Mouse (Mus musculus): Measurements from ENCODE around the gene Zfp970.
"Not testable (repeated sequence)": the region's sequence is repeated elsewhere in the genome, so short reads cannot be mapped to it uniquely, and the experiment has no call there.

DNA sequence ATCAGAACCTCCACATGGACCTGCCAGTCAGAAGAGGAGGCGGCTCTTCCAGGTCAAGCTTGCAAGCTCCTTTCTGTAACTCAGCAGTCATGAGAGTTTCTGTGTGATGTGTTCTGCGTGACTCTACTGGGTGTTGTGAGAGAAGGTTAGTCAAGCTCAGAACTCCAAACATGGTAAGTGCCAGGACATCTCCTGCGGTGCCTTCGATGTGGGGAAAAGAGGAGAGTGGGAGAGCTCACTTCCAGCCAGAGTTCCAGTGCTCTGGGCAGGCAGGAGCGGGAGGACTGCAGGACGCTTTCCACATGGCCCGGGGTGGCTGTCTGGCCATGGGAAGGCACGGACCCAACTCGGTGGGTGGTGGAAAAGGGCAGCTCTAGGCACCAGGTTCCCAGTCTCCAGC, at the start of gene Zfp970:
- TF ChIP-seq MAX (IDR thresholded peaks at IDR 0.05; ENCODE audit: low read depth); POLR2A (IDR thresholded peaks at IDR 0.05; ENCODE audit: insufficient read length, low read depth); USF1 (IDR thresholded peaks at IDR 0.05; ENCODE audit: low read depth); POLR2AphosphoS2 (IDR thresholded peaks at IDR 0.05; ENCODE audit: insufficient read length, low read depth); MYOG (IDR thresholded peaks at IDR 0.05; ENCODE audit: control insufficient read depth in 1 of 3, insufficient read depth in 1 of 3, insufficient read length in 2 of 3, low read depth in 2 of 3); TCF12 (IDR thresholded peaks at IDR 0.05; ENCODE audit: insufficient read depth, poor library complexity, severe bottlenecking); TCF3 (IDR thresholded peaks at IDR 0.05; ENCODE audit: insufficient read length, low read depth); E2F4 (IDR thresholded peaks at IDR 0.05; ENCODE audit: insufficient read depth); REST (IDR thresholded peaks at IDR 0.05; ENCODE audit: insufficient read depth, insufficient read length); MYOD1 (IDR thresholded peaks at IDR 0.05; ENCODE audit: control insufficient read depth in 1 of 3, insufficient read length in 2 of 3, low read depth in 2 of 3): not testable (repeated sequence)

Data from myocyte (in vitro differentiated cells).